Mouse (Mus musculus) thymus, adult 2 months (tissue): ENCODE measurements around the gene Rnf151.

ENCODE experiments used
- CTCF ChIP-seq: fragments of 200-500 bp; IDR thresholded peaks from 2 replicates; pipeline ENCODE4 v1.5.1; 2012; ENCODE audit warnings: mild to moderate bottlenecking, control low read depth, low read length, moderate library complexity, borderline replicate concordance; ENCODE audit not compliant: control insufficient read depth, poor library complexity, insufficient read depth; ENCODE audit errors: extremely low read depth
- POLR2A ChIP-seq: fragments of 200-500 bp; IDR thresholded peaks from 2 replicates; pipeline ENCODE4 v1.6.1; 2012; ENCODE audit warnings: mild to moderate bottlenecking, low read length, control low read depth, moderate library complexity; ENCODE audit not compliant: control insufficient read depth, poor library complexity, insufficient read depth; ENCODE audit errors: extremely low read depth

DNA sequence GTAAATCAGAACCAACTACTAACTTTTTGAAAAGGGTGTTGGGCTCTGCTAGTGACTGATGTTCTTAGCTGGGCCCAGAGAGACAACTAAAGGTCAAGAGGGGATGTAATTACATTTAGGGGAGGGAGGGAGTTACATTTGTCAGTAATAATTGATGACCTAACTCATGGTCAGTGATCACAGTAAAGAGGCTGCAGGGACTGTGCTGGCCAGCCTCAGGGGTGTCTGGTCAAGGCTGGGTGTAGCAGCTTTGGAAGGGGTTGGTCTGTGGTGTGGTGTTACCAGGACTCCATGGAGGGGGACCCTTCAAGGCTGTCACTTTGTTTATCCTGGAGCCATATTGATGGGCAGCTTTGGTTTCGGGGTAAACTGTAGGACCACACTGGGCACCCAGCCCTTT, 39.5 kb upstream of the Rnf151 start:
- TF ChIP-seq POLR2A (no peak), CTCF (no peak)
